Mouse (Mus musculus) midbrain, embryonic 14.5 days (tissue): Measurements from ENCODE around the gene Ttll3. TPM values are rescaled to one million over a fixed set of nuclear protein-coding genes. Genes with fewer than 3 reads are reported as not detected.

ENCODE experiments used
- ATAC-seq: fragments of 200-750 bp; cut with Nextera tagmentation; 2 replicates; pipeline ENCODE4 v1.8.0; 2017; ENCODE audit warnings: moderate number of reproducible peaks, moderate library complexity; ENCODE audit not compliant: low FRiP score, low TSS enrichment
- DNase-seq: peaks from one replicate; pipeline ENCODE4 v3.0.0-alpha.2; 2015
- H3K27ac ChIP-seq: fragments of 300-500 bp; sonication (generic); replicated peaks from 2 replicates; pipeline ENCODE4 v1.5.1; 2014; ENCODE audit warnings: mild to moderate bottlenecking, low read depth, low read length, moderate library complexity
- H3K27me3 ChIP-seq: fragments of 300-500 bp; sonication (generic); 2 replicates; pipeline ENCODE4 v1.6.1; 2014; ENCODE audit warnings: low read length, control low read depth, mixed read lengths; ENCODE audit not compliant: control insufficient read depth, insufficient read depth
- H3K36me3 ChIP-seq: fragments of 300-500 bp; sonication (generic); 2 replicates; pipeline ENCODE4 v1.6.1; 2014; ENCODE audit warnings: low read length, control low read depth; ENCODE audit not compliant: control insufficient read depth, insufficient read depth
- H3K4me1 ChIP-seq: fragments of 300-500 bp; sonication (generic); 2 replicates; pipeline ENCODE4 v1.6.1; 2014; ENCODE audit warnings: mild to moderate bottlenecking, antibody characterized with exemption, low read length, control low read depth; ENCODE audit not compliant: control insufficient read depth, insufficient read depth
- H3K4me2 ChIP-seq: fragments of 300-500 bp; sonication (generic); 2 replicates; pipeline ENCODE4 v1.6.1; 2014; ENCODE audit warnings: mild to moderate bottlenecking, low read length, moderate library complexity
- H3K4me3 ChIP-seq: fragments of 300-500 bp; sonication (generic); replicated peaks from 2 replicates; pipeline ENCODE4 v1.5.1; 2014; ENCODE audit warnings: low read depth, low read length
- H3K9ac ChIP-seq: fragments of 300-500 bp; sonication (generic); replicated peaks from 2 replicates; pipeline ENCODE4 v1.6.1; 2014; ENCODE audit warnings: mild to moderate bottlenecking, low read length, moderate library complexity
- H3K9me3 ChIP-seq: fragments of 300-500 bp; sonication (generic); 2 replicates; pipeline ENCODE4 v1.6.1; 2016; ENCODE audit warnings: low read length, control low read depth, mixed read lengths; ENCODE audit not compliant: control insufficient read depth
- WGBS: fragments of 180-500 bp; shearing (Covaris S2); extraction: QIAGEN DNeasy Blood & Tissue Kit; methylation state at CpG from one replicate; pipeline ENCODE4 v1.1.7; 2014; 5-methylcytosine and 5-hydroxymethylcytosine counted together
- polyA plus RNA-seq: library from polyadenylated mRNA; unstranded; fragments of >200 nt; fragmentation: Nextera tagmentation; extraction: Ambion mirVana; gene quantifications from 2 replicates; pipeline ENCODE4 v1.2.1, GENCODE M21; 2014

Ttll3 gene
- polyA plus RNA-seq, 1 experiment from 2014 or later = 7.3 TPM

- Histone ChIP-seq H3K4me2 (no peak overlapping the region), H3K4me3 (no peak overlapping the region), H3K36me3 (peaks cover 19% of the 10 kb centered on the region), H3K9ac (no peak overlapping the region), H3K9me3 (no peaks in the 10 kb centered on the region), H3K27ac (no peak overlapping the region), H3K27me3 (no peaks in the 10 kb centered on the region), H3K4me1 (no peaks in the 10 kb centered on the region)
- no peak for DNase-seq
- no peak for ATAC-seq
- 79% methylated on average over 12 of the region's 12 CpGs for whole genome bisulfite sequencing
These were observed 15.8 kb downstream of the Ttll3 start for GRCm38 (mm10) chr6:113404649-113405448.

GRCm38 (mm10) chr6:113405483-113405882 lies 16.4 kb downstream of the Ttll3 start:
- Histone ChIP-seq H3K27ac (no peak overlapping the region), H3K9me3 (no peaks in the 10 kb centered on the region), H3K9ac (no peak overlapping the region), H3K4me1 (no peaks in the 10 kb centered on the region), H3K27me3 (no peaks in the 10 kb centered on the region), H3K4me3 (no peak overlapping the region), H3K36me3 (peaks cover 18% of the 10 kb centered on the region), H3K4me2 (no peak overlapping the region)
- DNase-seq = no peak
- ATAC-seq = no peak
- WGBS = 93% methylated on average over 6 of the region's 6 CpGs

- no peak for DNase-seq
- Histone ChIP-seq H3K9ac (no peak overlapping the region), H3K27ac (no peak overlapping the region), H3K4me2 (no peak overlapping the region), H3K4me3 (no peak overlapping the region), H3K36me3 (peaks cover 16% of the 10 kb centered on the region), H3K4me1 (no peaks in the 10 kb centered on the region), H3K9me3 (no peaks in the 10 kb centered on the region), H3K27me3 (no peaks in the 10 kb centered on the region)
- ATAC-seq = no peak
- WGBS = 77% methylated on average over 9 of the region's 9 CpGs
These were observed 17.6 kb downstream of the Ttll3 start for GRCm38 (mm10) chr6:113406683-113407082.

GRCm38 (mm10) chr6:113410001-113410400 lies 20.9 kb downstream of the Ttll3 start:
- DNase-seq (no peak), ATAC-seq (no peak)
- no peak overlapping the region for H3K4me3 ChIP-seq
- H3K27me3 ChIP-seq = no peaks in the 10 kb centered on the region
- H3K4me1 ChIP-seq = no peaks in the 10 kb centered on the region
- no peak overlapping the region for H3K9ac ChIP-seq
- H3K4me2 ChIP-seq = no peak overlapping the region
- no peak overlapping the region for H3K27ac ChIP-seq
- peaks cover 24% of the 10 kb centered on the region for H3K36me3 ChIP-seq
- WGBS = 65% methylated on average over 1 of the region's 1 CpGs
- H3K9me3 ChIP-seq = no peaks in the 10 kb centered on the region

- ATAC-seq (no peak), DNase-seq (no peak)
- Histone ChIP-seq H3K9ac (no peak overlapping the region), H3K4me2 (no peak overlapping the region), H3K27me3 (no peaks in the 10 kb centered on the region), H3K36me3 (peaks cover 23% of the 10 kb centered on the region), H3K4me1 (peaks cover 14% of the 10 kb centered on the region; the same call in 1 of the 2 replicates), H3K9me3 (no peaks in the 10 kb centered on the region), H3K27ac (no peak overlapping the region), H3K4me3 (no peak overlapping the region)
- WGBS = 86% methylated on average over 5 of the region's 5 CpGs
These were observed 27.4 kb downstream of the Ttll3 start for GRCm38 (mm10) chr6:113416416-113416815.

- Histone ChIP-seq H3K36me3 (peaks cover 23% of the 10 kb centered on the region), H3K4me1 (peaks cover 14% of the 10 kb centered on the region; the same call in 1 of the 2 replicates), H3K9me3 (no peaks in the 10 kb centered on the region), H3K9ac (peak overlapping the region; percentile 77), H3K4me2 (peak overlapping the region; percentile 67), H3K27ac (0 out of 2 replicates have a peak overlapping the region, but pooled peaks have one; percentile 45), H3K4me3 (peak overlapping the region; percentile 62), H3K27me3 (no peaks in the 10 kb centered on the region)
- ATAC-seq = peak; percentile 57
- DNase-seq = peak; percentile 50
- 16% methylated on average over 16 of the region's 16 CpGs for WGBS
These were observed 29.6 kb downstream of the Ttll3 start for GRCm38 (mm10) chr6:113418441-113419198.

- peak within 1 kb of the TSS; percentile 67 for H3K4me2 ChIP-seq
- 0 out of 2 replicates have a peak within 1 kb of the TSS, but pooled peaks have one; percentile 45 for H3K27ac ChIP-seq
- H3K9ac ChIP-seq = peak within 1 kb of the TSS; percentile 77
- peak within 1 kb of the TSS; percentile 62 for H3K4me3 ChIP-seq
- DNase-seq (peak; percentile 99), ATAC-seq (peak; percentile 98)
- under 1% methylated on average over 25 of the region's 25 CpGs for WGBS
- H3K4me1 ChIP-seq = peaks cover 14% of the 10 kb centered on the region; the same call in 1 of the 2 replicates
- no peaks in the 10 kb centered on the region for H3K9me3 ChIP-seq
- H3K36me3 ChIP-seq = peaks cover 22% of the 10 kb centered on the region
- H3K27me3 ChIP-seq = no peaks in the 10 kb centered on the region
These were observed 30.1 kb downstream of the Ttll3 start, which contains the start of gene Rpusd3 for GRCm38 (mm10) chr6:113419199-113419587. Gene Rpusd3, minus strand, starts transcription at chr6:113419340.

GRCm38 (mm10) chr6:113423000-113423399 lies 33.9 kb downstream of the Ttll3 start:
- H3K4me2 ChIP-seq = no peak overlapping the region
- 89% methylated on average over 4 of the region's 4 CpGs for WGBS
- H3K36me3 ChIP-seq = no peaks in the 10 kb centered on the region
- H3K9ac ChIP-seq = no peak overlapping the region
- no peak overlapping the region for H3K27ac ChIP-seq
- H3K9me3 ChIP-seq = no peaks in the 10 kb centered on the region
- no peak for DNase-seq
- H3K27me3 ChIP-seq = no peaks in the 10 kb centered on the region
- peaks cover 10% of the 10 kb centered on the region; the same call in 1 of the 2 replicates for H3K4me1 ChIP-seq
- H3K4me3 ChIP-seq = no peak overlapping the region
- ATAC-seq = no peak
